Mouse (Mus musculus) ovary, adult 18-20 months (tissue): Measurements from ENCODE around the gene Hdac8.

Experiments
- DNase-seq: peaks from one replicate; pipeline ENCODE4 v3.0.0; 2022; ENCODE audit warnings: low spot score, mixed read lengths

Gene Hdac8

DNA sequence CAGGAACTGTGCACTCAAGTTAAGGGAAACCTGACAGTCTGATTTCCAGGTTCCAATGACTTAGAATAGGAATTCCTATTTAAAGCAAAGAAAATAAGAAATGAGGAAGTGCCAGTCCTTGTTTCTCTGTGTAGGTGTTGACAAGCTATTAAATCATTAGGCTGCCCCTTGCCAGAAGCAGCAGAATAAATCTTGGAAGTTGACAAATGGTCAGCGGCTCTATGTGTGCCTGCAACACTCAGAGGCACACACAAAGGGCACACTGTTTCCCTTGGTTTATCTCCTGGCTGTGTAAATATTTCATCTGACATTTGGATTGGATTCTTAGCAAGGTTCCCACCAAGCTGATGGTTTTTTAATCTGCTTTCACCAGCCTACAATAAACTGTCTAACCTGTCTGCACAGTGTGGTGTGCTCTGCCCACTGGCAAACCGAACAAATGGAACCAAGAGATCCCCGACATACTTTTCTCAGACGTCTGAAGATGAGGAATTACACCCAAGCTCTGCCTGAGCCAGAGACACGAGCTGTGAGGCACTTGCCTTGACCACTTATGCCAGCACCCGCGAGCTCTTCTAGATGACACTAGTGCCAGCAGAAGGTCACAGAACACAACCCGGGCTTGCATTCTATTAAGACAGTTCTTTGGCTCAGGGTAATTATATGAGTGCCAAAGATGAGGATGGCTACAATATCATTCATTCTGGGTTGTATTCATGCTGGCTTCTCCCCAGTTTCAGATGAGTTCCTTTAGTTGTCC, 165.6 kb downstream of the Hdac8 start:
- DNase-seq, result no peak

DNA sequence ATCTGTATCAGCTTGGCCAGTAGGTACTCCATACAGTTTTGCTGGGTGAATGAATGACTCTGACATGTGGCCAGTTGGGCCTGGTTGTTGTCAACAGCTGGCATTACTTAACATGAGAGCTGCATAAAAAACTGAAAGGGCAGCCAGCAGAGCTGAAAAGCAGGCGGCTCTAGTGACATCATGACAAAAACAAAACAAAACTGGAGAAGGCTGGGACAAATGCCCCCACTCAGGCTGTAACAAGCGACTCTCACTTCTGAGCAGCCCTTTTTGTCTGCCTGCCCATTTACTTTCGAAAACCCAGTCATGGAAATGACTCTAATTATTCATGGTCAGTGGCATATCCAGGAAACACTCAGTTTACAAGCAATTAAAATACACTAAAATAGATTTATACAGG, 185.5 kb downstream of the Hdac8 start:
- no peak for DNase-seq

DNA sequence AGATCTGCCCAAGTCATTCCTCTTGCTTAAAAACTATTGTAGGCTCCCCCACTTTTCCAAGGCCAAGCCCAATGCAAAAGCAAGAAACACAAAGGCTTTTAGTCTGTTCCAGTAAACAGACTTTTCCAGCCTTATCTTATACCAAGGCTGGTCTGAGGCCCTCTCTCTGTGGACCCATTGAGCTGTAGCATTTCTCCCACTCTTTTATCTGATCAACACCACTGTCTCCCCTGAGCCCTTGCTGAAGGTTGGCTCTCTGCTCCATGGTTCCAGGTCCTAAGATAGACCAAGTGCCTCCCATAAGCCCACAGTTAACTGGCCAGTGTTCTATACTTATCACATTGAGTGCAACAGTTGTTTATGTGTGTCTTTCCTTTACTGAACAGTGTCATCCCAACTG, 185.9 kb downstream of the Hdac8 start:
- no peak for DNase-seq

DNA sequence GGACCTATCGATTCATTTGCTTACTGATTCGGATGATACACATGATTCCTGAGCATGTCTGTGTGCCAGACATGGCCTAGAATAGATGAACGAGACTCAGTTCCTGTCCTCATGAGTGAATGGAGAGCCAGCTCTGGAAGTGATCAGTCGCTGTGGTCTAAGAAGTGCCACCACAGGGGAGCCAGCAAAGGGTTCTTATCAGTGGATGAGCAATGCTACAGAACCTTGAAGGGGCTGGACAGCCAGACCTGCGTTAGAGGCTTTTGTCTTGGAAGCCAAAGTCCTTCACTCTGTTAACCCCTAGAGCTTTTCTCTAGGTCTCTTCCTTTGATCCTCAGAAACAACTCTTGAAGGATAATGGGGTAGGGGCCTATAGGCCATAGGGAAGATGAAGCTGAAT, 186.4 kb downstream of the Hdac8 start:
- no peak for DNase-seq

DNA sequence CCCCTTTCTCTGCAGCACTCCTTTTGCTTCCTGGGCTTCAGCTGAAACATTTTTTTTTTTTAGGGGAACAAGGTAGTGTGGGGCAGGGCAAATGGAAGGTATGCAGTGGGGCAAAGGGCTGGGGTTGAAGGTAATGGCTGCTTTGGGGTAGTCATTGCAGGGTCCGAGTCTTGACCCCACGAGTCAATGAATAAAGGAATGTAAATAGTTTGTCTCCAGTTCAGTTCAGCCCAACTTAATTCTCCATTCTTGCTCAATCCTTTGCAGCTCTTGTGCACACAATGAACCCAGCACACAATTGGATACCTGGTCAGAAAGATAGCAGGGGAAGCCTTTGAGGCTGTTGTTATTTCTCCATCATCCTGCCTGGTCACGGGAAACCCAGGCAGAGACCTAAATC, 194.0 kb downstream of the Hdac8 start:
- DNase-seq, result no peak

DNA sequence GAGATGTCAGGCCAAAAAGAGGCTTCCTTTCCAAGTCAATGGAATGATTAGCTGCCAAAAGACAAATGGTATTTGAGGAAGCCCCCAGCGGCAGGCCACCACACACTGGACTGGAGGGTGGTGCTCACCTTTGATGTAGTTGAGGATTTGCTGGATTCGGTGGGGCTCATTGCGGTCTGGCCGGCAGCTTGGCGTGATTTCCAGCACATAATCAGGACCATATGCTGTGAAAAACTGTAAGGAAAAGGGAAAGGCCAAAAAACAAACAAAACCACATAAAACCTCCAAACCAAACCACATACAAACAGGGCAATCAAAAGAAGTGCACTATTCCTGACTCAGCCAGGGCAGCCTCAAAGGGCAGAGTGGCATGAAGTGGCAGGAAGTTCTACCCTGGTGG, 197.6 kb downstream of the Hdac8 start:
- DNase-seq, result no peak

DNA sequence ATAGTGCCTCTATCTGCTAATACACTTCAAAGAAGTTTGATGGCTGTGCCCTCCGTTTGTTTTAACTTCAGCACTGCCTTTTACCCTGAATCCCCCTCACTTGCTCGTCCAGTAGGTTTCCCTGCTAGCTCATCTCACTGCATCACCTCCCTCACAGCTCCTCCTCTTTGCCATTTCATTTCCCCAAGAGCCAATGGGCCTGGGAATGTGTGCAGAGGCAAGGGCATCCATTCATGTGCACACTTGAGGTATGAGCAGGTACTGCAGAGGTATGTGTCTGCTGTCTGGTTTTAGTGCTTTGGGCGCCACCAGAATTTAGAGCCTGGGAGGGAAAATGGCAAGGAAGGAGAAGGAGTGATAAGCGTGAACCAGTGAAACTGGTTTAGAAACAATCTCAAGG, 199.4 kb downstream of the Hdac8 start:
- DNase-seq, result no peak

DNA sequence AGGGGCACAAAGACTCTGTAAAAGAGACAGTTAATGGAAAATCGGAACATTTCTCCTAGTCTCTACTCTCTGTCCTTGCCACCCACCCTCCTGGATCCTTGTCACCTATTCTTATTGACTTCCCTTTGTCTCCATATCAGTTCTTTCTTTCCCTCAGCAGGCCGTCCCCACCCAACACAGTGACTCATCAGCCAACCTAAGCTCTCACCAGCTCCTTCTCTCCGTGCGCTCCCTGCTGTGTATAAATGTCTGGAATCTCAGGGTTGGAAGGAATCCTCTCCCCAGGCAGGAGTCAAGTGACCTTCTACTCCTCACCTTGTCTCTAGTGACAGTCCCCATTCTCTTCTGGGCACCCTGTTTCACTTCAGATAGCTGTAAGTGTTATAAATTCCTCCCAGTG, 200.2 kb downstream of the Hdac8 start:
- DNase-seq, result no peak

DNA sequence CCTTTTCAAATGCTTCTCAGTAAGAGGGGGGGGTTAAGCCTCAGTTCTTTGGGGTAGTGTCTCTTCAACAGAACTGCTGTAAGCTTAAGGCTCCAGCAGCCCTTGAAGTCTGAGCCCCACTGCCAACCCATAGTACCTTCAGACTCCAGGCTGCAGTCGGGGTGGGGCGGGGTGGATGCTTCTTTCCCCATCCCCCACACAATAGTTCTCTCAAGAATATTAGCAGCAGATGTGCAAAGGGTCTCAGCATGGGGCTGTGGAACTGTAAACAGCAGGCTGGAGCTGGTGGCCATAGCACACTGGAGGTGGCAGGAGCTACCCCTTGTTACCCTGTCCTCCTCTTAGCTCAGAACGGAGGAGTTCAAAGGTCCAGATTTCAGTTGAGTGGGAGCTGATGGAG, 202.7 kb downstream of the Hdac8 start:
- DNase-seq, result no peak

DNA sequence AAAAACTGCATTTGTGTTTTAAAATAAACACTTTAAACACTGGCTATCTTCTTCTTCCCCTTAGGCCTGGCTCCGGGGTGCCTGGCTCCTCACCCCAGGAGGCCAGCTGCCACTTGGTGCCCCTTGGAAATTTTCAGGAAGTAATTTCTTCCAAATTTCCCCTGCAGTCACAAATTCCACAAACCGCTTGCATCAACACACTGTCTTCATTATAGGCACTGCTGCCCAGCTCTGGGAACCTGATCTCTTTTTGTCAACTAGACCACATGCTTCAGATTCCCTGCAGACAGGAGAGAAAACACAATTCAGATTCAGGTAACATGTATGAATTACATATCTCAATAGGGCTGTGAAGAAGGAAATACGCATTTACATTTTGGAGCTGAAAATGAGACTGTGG, 220.3 kb downstream of the Hdac8 start:
- DNase-seq, result no peak

DNA sequence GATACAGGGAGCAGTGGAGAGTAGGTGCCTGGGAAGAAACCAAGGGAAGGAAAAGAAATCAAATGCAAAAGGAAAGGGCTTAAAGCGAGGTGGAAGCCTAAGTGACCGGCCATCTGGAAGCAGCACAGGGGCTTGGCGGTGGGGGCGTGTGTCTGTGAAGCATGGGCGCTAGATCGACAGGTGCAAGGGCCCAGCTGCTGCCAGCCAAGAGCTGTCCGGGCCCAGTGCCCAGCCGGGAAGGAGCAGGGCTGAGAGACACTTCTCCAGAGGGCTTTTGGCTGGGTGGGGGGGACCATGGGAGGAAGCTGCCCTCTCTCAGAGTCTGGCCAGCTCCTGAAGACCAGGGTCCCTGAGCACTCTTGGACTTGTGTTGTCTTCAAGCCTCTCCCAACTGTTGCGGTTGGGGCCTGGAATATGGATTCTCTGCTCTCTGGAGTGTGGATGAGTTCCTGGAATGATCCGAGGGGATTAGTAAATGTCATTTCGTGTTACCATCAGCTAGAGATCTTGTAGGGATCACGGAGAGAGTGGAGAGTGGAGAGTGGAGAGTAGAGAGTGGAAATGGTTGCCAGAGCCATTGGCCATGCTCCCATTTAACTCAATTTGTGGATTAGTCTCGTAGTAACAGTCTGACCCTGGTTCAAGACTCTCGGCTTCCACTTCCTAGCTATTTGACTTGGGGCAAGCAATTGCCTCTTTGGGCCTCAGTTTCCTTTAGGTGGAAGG, 242.4 kb downstream of the Hdac8 start:
- no peak for DNase-seq

DNA sequence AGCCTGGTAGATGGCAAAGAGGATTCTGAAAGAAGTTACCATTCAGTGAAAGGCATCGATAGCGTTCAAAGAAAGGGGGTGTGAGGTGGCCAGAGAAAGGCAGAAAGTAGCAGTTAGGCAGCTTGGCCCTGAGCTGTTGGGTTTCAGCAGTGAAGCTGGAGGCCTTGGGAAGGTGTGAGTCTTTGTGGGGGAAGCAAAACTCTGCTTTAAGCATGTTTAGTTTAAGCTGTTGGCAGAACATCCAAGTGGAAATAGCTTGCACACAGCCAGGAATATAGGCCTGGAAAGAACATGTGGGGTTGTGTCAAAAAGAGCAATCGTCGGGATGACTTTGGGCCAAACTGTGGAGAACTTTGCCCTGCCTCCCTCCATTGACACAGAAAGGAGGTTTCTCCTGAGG, 245.4 kb downstream of the Hdac8 start:
- DNase-seq, result no peak

DNA sequence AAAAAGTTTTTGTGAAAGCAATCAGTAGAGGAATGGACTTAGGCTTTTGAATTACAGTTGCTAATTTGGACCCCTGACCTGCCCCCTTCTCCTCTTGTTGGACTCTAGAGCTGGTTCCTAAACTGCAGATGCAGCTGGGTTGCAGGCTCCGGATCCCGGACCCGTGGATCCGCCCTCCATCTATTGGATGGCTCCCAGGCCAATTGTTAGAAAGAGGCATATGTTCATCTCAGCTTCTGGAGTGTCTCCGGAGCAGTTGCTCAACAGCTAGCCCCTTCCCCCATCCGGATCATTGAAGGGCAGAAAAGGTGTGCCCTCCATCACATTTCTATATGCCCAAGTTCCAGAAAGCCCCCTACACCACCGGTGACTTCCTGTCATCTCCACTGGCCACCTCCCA, 251.3 kb downstream of the Hdac8 start:
- DNase-seq, result no peak

DNA sequence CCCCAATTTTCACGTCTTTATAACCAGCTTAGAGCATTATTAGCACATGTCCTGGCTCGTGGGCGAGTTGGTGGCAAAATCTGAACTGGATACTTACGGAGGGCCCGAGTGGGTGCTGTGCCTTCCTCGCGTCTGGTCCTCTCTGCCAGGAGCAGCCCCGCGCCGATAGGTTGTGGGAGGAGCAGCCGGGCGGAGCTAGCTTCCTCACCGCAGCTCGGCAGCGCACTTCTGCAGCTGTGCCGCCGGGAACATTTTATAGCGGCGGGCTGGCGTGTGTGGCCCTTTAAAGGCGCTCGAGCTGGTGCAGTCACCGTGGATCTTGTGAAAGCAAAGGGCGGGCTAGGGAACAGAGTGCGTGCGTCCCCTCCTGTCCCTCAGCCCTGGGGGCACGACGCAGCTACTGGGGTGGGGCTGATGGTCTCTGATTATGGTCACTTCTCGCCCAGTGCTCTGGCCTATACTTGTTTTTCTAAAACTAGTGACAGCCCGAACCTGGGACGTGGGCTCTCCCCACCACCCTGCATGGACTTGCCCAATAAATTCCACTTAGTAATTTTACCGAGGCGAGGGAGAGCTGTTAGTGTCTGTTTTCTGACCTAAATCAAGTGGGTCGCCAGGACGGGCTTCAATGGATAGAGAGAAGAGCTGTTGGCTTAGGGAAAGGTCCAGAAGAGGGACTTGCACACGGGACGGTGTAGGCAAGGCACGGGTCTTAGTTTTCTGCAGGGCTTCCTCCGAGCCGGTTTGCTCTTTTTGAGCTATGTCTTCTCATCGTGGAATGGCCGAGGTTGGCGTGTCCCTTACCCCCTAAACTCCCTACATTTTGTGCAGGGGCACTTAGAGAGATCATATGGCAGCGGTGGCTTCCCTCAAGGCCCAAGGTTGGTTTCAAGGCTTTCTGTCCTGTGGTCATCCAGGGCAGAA, 253.0 kb downstream of the Hdac8 start, which contains the start of gene Cited1:
Gene Cited1, minus strand, starts transcription at position 245 of the 924 bp plus-strand sequence.
- peak; percentile 76 for DNase-seq

DNA sequence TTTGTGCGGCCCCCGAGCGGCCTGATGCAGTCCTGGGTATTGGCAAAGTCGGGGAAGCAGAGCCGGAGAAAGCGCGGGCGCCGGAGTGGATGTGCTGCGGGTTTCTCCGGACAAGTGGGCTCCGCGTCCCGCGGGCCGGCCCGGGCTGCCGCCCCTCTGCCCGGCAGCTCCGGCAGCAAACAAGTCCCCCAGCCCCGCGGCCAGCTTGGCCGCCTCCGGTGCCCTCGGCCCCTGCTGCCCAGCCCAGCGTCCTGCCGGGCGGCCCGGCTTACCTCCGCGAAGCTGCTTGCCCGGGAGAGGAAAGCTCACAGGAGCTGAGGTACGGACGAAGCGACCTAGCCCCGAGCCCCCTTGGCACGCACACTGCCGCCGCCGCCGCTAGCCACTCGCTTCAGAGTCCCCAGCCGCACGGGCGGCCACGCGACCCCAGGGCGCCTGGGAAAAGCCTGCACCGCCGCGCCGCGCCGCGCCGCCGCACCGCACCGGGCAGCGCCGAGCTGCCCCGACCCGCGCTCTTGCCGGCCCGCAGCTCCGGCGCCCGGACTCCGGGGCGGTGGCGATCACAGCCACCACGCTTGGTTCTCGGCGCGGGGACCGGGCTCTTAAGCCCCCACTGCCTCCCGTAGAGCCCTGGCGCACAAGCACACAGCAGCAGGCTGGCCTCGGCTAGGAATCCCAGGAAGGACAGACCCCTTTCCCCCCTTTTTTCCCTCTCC, 253.8 kb downstream of the Hdac8 start:
- DNase-seq, result no peak

DNA sequence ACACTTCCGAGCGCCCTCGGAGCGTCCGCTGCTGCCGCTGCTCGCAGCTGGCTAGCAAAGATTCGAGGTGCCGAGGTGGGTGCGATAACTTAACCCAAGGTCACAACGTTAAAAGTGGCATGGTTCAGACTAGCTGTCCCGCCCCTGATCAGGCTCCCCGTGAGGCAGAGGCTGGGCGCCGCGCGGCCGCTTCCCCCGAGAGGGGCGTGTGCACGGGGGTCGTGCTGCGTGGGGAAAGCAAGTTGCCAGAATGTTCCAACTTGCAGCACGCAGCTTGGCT, 254.3 kb downstream of the Hdac8 start:
- no peak for DNase-seq

DNA sequence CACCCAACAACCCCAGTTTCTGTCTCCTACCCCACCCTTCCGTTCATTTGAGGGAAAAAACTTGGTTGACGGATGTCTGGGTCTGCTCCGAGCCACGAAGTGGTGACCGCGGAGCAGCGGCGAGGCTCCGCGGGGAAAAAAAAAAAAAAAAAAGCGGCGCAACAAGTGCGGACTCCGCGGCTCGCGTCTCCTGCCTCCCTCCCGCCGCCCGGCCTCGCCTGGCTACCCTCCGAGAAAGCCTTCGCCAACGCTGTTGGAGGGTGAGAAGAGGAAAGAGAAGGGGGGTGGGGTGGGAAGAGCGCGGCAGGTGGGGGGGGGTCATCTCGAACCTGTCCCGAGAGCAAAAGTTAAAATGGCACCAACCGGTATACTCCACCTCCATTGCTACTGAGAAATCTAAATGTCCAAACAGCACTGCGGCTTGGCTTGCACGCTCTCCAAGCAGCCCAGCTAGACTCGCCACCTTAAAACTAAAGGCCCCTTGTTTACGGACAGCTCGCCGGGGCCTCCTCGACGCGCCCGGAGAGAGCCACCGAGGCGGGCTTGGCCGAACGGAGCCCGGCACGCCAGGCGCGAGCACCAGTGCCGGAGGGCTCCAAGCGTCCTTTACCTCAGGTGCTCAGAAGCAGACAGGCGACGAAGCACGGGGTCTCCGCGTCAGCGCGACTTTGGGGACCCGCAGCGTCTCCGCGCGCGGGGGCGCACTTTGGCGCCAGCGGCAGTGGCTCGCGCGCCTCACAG, 254.8 kb downstream of the Hdac8 start:
- DNase-seq, result no peak

DNA sequence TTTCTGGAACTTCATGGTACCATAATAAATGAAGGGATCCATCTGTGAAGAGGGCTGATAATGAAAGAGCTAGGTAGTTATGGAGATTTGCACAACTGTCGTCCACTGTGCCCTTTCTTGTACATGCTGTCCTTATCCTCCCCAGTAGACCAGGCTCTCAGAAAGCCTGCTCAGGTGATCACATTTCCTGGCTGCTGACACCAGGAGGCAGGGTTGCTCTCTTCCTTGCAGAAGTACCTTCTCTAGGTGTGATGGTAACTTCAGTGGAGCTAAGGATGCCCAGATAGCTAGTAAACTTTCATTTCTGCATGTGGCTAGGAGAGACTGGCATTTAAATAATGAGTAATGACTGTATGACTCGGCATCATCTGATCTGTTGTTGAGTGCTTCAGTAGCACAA, 260.8 kb downstream of the Hdac8 start:
- DNase-seq, result no peak
